Mouse (Mus musculus) right cerebral cortex, postnatal 4 days (tissue): Measurements from ENCODE around the gene 1810049J17Rik.
"Not testable (repeated sequence)": the region's sequence is repeated elsewhere in the genome, so short reads cannot be mapped to it uniquely, and the experiment has no call there.

ENCODE experiments used
- DNase-seq: peaks from one replicate; pipeline ENCODE4 v3.0.0-alpha.2; 2022

The 1810049J17Rik gene

GRCm38 (mm10) chr15:12321788-12322621 lies at the start of gene 1810049J17Rik:
TSS of gene 1810049J17Rik (minus strand) at chr15:12321899.
- DNase-seq: no peak

- peak; percentile 77 for DNase-seq
Measured at GRCm38 (mm10) chr15:12371183-12371582, 49.5 kb upstream of the 1810049J17Rik start.

GRCm38 (mm10) chr15:12370096-12370495 lies 48.4 kb upstream of the 1810049J17Rik start:
- no peak for DNase-seq

- DNase-seq: no peak
Measured at GRCm38 (mm10) chr15:12368850-12369249, 47.2 kb upstream of the 1810049J17Rik start.

GRCm38 (mm10) chr15:12368357-12368756 lies 46.7 kb upstream of the 1810049J17Rik start:
- no peak for DNase-seq

- no peak for DNase-seq
Measured at GRCm38 (mm10) chr15:12367306-12368080, 45.8 kb upstream of the 1810049J17Rik start.

GRCm38 (mm10) chr15:12366580-12367305 lies 45.0 kb upstream of the 1810049J17Rik start:
- not testable (repeated sequence) for DNase-seq

- peak; percentile 56 for DNase-seq
Measured at GRCm38 (mm10) chr15:12366072-12366469, 44.4 kb upstream of the 1810049J17Rik start.

- no peak for DNase-seq
Measured at GRCm38 (mm10) chr15:12365416-12366071, 43.8 kb upstream of the 1810049J17Rik start.

GRCm38 (mm10) chr15:12364096-12364495 lies 42.4 kb upstream of the 1810049J17Rik start:
- no peak for DNase-seq

GRCm38 (mm10) chr15:12362701-12363040 lies 41.0 kb upstream of the 1810049J17Rik start:
- no peak for DNase-seq

- no peak for DNase-seq
Measured at GRCm38 (mm10) chr15:12362001-12362700, 40.5 kb upstream of the 1810049J17Rik start.

- DNase-seq: no peak
Measured at GRCm38 (mm10) chr15:12360519-12361212, 39.0 kb upstream of the 1810049J17Rik start.

- no peak for DNase-seq
Measured at GRCm38 (mm10) chr15:12358384-12358783, 36.7 kb upstream of the 1810049J17Rik start.

GRCm38 (mm10) chr15:12357459-12357858 lies 35.8 kb upstream of the 1810049J17Rik start:
- DNase-seq: no peak

GRCm38 (mm10) chr15:12355907-12356306 lies 34.2 kb upstream of the 1810049J17Rik start:
- no peak for DNase-seq

GRCm38 (mm10) chr15:12355261-12355660 lies 33.6 kb upstream of the 1810049J17Rik start:
- DNase-seq: no peak

GRCm38 (mm10) chr15:12354281-12354810 lies 32.6 kb upstream of the 1810049J17Rik start:
- no peak for DNase-seq

- DNase-seq: no peak
Measured at GRCm38 (mm10) chr15:12351470-12351869, 29.8 kb upstream of the 1810049J17Rik start.

GRCm38 (mm10) chr15:12349840-12350239 lies 28.1 kb upstream of the 1810049J17Rik start:
- no peak for DNase-seq

- DNase-seq: no peak
Measured at GRCm38 (mm10) chr15:12348950-12349349, 27.3 kb upstream of the 1810049J17Rik start.
